Mouse (Mus musculus) retina, postnatal 7 days (tissue): Measurements from ENCODE around the gene Cenpb.

Experiments used
- DNase-seq: peaks from one replicate; pipeline ENCODE4 v3.0.0-alpha.2; 2012; ENCODE audit warnings: low read depth, low spot score

The Cenpb gene

GRCm38 (mm10) chr2:131196606-131197316 is 16.9 kb upstream of the Cenpb start:
- DNase-seq, result no peak

- no peak for DNase-seq
Measured at GRCm38 (mm10) chr2:131191005-131191390, 11.1 kb upstream of the Cenpb start.

DNA sequence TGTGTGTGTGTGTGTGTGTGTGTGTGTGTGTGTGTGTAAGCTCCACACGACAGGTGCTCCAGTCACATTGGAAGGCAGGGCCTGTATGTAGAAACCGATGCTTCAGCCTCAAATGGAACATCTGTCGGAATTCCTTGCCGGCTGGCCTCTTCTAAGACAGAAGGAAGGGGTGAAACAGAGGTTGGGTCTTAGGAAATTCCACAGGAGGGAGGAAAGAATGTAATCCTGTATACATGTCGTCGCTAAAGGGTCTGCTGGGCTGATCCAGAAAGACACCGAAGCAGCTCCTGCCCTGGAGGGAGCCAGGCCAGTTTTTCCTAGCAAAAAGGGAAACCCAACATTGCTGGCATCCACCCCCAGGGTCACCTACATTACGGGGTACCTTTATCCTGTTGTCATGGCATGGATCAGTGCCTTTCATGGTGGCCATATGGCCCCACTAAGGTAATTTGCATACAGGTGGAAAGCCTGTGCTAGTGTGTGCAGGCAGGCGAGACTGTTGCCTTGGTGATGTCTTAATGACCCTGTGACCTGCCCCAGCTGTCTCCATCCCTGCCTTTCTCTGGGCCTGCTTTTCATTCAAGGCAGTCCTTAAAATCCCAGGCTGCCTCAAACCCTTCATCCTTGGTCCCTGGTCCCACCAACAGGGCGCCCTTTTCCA is 10.6 kb upstream of the Cenpb start:
- DNase-seq, result no peak

- DNase-seq, result no peak
Measured at GRCm38 (mm10) chr2:131189521-131190309, 9.8 kb upstream of the Cenpb start.

GRCm38 (mm10) chr2:131188311-131188710 is 8.4 kb upstream of the Cenpb start:
- no peak for DNase-seq

DNA sequence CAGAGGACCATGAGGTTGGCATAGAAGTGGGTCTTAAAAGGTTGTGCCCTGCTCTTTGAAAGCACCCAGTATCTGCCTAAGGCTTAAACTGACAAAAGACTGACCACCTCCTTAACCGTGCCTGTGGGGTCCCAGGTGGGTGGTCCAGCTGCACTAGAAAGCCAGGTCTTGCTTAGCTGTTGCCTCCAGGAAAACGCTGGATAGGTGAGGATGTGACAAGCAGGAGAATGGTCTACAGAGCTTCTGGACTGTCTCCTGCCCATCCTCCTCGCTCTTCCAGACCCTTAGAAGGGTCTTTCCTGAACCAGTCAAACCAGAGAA is 7.7 kb upstream of the Cenpb start:
- no peak for DNase-seq

GRCm38 (mm10) chr2:131186771-131187601 is 7.1 kb upstream of the Cenpb start, which contains the start of the genes Cdc25b and Spef1:
Gene Cdc25b, plus strand, starts transcription at chr2:131186949.
Gene Spef1, minus strand, starts transcription at chr2:131187282.
- no peak for DNase-seq

GRCm38 (mm10) chr2:131186343-131186742 is 6.5 kb upstream of the Cenpb start:
- no peak for DNase-seq

DNA sequence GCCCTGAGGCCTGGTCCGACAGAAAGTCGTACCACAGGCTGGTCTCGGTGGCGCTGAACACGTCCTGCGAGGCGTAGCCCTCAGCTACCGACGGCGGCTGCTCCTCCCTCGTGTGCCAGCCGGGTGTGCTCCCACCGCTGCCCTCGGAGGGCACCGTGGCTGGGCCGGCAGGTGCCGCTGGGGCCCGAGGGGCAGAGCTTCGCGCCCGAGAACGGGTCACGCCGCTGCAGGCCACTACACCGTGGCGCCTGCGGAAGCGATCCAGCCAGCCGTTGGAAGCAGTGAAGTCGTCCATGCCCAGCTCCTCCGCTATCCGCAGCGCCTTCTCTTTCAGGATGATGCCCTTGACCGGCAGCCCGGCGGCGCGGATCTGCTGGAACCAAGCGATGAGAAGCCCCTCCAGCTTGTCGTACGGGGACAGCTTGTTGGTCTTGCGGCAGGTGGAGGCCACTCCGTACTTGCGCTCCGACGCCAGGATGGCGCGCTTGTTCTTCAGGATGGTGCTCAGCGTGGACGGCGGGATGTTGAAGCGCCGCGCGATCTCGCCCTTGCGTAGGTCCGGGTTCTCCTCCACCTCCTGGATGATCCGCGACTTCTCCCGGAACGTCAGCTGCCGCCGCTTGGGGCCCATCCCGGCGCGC is 501 bp downstream of the Cenpb start:
- DNase-seq, result no peak

- DNase-seq, result no peak
Measured at GRCm38 (mm10) chr2:131178828-131179245, 1.0 kb downstream of the Cenpb start.

DNA sequence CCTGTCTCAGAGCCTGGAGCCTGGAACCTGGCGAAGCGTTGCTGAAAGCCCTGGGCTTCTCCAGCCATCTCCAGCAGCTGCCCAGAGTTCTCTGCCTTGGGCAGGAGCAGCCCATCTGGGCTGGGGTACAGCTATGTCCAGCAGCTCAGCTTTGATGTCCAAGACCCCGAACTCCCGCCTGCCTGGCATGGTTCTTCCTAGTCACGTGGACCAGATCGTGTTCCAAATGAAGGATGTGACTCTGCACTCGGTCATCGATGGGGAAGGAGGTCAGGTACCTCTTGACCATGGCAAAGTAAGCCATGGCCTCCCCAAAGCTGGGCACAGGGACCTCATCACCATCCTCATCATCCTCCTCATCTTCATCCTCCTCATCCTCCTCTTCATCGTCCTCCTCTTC is 1.9 kb downstream of the Cenpb start:
- DNase-seq, result no peak

GRCm38 (mm10) chr2:131176491-131176890 is 3.4 kb downstream of the Cenpb start:
- no peak for DNase-seq

GRCm38 (mm10) chr2:131175945-131176309 is 3.9 kb downstream of the Cenpb start:
- no peak for DNase-seq

- DNase-seq, result no peak
Measured at GRCm38 (mm10) chr2:131175286-131175944, 4.5 kb downstream of the Cenpb start.

- DNase-seq, result peak; percentile 75
Measured at GRCm38 (mm10) chr2:131174700-131175099, 5.2 kb downstream of the Cenpb start.

DNA sequence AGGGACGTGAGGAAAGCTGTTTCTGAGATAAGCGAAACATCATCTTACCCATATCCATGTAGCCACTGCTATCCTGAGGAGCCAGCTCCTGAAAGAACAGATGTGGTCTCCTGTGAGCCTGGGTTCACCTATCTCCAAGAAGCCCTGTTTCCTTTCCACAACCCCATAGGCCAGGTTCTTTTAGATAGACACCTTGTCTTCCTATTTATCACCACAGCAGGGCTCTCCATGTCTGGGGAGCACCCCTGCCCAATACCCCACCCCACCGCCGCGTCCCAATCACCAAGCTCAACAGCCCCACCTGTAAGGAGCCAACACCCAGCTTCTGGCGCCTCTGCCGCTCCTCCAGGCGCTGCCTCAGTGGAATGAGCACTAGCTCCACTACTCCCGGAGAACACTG is 7.5 kb downstream of the Cenpb start:
- DNase-seq, result no peak

DNA sequence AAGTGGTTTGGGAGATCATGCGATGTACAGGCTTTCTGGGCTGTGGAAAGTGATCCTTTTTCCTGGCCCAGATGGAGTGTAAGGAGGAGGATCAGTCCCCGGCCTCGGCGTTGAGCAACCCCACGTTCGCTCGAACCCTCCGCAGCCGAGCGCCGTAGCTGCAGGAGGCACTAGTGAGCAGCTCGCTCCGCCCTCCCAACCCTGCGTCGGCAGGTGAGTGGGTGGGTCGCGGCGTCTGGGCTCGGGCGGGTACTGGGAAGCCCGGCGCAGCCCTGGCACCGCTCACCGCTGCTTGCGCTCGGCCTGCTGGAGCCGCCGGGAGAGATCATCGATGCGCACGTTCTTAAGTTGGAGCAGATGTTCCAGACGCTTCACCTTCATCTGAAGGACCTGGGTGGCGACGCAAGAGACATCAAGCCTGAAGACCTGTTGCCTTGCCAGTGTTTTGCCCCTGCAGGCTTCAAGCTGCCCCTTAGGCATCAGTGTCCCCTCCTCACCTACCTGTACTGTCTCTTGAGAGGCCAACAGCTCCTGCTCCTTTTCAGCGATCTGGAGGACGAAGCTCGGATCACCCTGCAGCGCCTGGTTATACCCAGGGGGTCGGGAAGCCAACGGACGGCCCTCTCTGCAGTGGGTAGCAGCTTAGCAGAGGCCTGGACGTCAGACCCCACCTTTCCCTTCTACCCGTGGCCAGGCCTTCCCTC is 8.3 kb downstream of the Cenpb start:
- DNase-seq, result no peak

DNA sequence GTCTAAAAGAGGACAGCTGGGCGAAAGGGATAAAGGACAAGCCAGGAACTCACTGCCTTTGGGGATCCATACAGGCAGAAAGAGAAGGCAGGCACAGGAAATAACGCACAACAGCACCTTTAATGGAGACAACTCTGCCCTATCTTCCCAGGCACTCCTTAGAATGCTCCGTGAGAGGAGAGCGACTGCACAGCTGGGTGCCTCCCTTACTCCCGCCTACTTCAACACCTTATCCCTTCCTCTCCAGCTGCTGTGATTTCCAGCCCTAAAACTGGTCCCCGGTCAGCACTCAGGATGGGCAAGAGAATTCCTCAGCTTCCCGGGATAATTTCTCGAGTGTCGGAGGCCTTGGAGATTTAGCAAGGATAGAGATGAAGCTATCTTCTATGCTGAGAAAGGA is 8.9 kb downstream of the Cenpb start:
- no peak for DNase-seq

- DNase-seq, result no peak
Measured at GRCm38 (mm10) chr2:131168914-131169313, 11.0 kb downstream of the Cenpb start.

DNA sequence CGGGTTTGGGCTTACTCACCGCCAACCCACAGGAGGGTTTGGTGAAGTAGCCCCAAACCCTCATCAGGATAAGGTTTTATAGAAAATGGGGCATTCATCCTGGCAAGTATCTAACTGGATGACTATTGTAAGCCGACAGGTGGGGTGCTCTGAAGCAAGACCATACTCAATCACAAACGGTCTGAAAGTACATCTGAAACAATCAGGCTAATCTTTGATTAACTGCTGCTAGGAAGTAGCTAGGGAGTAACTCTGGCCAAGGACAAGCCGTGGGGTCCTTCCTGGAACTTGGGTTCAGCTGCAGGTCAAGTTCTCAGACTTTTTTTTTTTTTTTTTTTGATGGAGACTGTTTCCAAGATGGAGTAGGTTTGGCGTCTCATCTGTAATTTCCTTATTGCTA is 11.9 kb downstream of the Cenpb start:
- DNase-seq, result no peak
